Mouse (Mus musculus) WW6 (cell line): ENCODE measurements around the gene Lyrm1.

Experiments used
- DNase-seq: peaks from one replicate; pipeline ENCODE4 v3.0.0-alpha.2; 2013; ENCODE audit warnings: low read depth, low spot score

Gene Lyrm1

DNA sequence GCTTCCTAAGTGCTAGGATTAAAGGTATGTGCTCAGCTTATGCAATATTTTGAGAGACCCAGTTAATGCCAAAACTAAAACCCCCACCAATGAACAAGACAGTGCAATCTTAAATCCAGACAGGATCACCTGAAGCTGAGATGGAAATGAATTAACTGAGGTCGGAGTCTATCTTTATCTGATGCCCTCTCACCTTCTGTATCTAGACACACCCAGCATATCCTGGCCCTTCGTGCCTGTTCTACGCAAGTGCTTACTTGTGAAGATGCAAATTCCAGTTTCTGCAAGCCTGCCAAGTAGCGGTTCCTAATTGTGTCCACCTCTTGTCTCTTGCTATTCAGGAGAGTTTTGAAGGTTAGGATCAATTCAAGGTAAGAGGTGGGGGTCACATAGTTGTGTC, 69.5 kb downstream of the Lyrm1 start:
- no peak for DNase-seq

DNA sequence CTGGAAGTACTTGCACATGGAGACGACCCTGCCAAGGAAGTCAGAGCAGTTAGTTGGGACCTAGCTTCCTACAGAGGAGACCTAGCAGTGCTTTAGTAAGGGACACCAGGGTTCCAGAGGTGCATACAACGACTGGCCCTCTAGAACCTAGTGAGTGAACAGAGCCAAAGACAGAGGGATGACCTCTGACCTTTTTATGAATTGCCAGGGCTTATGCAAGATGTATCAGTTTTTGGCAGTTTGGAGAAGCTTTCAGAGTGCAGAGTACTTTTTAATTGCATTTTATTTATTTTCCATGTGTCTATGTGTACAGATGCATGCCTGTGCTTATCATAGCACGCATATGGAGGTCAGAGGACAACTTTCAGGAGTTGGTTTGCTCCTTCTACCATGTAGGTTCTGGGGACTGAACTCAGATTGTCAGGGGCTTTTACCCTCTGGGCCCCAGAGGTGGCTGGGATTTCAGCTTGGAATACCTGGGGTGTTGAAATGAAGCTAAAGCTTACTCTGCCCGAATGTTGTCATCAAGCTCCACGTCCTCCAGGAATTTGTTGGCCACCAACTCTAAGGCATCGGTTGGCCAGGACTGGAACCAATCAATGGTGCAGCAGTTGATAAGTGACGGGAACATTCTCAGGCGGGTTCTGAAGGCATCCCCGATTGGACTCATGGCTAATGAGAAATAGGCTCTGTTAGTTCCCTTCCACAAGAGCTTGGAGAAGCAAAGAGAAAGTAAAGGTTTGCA, 70.2 kb downstream of the Lyrm1 start:
- no peak for DNase-seq

DNA sequence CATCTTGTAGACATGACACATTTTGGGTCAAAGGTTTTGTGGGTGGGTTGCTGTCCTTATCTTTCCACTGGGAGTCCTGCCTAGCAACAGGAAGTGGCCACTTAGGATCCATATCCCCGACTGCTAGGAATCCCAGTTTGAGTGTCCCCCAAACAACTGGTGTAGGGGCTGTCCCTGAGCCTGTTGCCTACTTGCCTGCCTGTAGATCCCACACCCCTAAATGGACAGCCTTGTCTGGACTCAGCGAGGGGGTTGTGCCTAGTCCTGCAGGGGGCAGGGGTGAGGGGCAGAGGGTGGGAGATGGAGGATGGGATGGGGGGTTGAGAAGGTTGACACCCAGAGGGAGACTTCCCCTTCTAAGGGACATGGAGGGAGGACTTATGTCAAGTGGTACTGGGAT, 73.7 kb downstream of the Lyrm1 start:
- no peak for DNase-seq

DNA sequence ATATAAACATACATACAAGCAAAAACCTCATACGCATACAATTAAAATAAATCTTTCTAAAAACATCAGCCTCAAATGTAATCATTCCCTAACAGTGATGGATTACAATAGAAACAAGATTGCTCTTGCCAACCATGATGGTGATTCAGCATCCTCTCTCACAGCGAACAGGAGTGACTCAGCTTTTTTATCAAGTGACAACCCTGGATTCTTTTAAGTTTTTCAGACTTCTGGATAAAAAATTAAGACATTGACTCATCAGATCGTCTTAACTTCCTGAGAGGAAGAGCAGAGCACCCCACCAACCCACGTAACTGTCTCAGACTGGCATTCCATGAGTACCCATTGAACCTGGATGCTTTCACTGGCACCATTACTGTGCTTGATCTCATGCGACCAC, 78.6 kb downstream of the Lyrm1 start:
- DNase-seq: no peak

DNA sequence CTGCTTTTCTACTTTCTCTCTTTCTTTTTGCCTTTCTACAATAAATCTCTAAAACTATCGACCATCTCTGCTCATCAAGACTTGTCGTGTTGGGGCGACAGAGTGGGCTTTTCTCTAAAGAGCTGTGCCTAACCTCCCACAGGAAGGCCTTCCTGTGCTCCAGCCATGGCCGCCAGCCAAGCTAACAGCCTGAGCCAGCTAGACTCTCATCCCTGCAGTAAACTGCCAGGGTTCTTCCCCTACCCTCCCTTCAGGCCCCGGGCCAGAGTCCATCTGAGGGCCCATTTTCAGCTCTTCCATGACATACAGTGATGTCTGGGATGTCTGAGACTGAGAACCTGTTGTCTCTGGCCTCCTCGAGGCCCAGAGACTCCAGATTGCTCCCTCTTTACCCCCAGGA, 80.6 kb downstream of the Lyrm1 start:
- DNase-seq: no peak

DNA sequence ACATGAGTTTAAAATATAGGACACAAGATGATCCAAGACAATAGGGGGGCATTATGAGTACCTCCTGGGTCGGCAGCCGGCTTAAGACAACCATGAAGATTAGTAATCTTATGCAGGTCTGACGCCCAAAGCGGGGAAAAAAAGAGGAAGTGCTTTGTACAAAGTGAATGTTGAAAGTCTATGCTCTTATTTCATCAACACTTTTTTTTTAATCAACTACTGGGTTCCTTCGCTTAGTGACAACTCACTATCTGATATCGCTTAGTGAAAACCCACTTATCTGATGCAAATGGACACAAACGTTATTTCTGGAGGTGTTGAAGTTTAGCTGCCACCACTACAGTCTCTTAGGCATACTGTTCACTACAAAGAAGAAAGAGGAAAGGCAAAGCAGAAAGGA, 81.9 kb downstream of the Lyrm1 start:
- no peak for DNase-seq

DNA sequence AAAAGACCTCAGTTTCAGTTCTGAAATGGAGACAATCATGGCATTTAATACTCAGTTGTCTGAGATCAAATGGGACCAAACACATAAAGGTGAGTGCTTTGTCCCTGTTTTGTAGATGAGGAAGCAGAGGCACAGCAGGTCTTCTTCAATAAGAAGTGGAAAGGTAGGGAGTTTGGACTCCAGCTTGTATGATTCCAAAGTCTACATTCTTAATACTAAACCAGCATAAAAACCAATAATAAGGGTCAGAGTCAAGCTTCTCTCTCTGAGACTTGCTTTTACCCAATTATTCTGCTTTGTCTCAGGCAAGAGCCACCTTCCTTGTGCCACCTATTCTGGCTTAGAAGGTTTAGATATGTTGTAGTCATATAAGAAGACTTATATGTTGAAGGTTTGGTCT, 82.9 kb downstream of the Lyrm1 start:
- DNase-seq: no peak

DNA sequence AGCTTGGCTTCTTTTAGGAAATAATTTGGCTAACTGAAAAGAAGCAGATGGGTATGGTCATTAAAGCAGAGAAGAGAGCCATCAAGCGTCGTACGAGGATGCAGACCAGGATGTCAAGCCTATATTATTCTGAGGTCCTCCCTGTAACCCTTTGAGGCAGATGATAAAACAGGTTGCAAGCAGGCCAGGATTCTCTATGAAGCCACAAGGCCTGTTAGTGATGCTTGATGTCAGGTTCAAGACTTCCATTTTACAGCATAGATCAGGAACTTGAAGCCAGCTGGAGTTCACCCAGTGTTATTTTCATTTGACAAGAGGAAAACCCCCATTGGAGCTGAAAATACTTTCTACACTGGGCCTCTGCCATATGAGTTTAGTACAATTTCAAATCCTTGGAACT, 84.5 kb downstream of the Lyrm1 start:
- DNase-seq: no peak

DNA sequence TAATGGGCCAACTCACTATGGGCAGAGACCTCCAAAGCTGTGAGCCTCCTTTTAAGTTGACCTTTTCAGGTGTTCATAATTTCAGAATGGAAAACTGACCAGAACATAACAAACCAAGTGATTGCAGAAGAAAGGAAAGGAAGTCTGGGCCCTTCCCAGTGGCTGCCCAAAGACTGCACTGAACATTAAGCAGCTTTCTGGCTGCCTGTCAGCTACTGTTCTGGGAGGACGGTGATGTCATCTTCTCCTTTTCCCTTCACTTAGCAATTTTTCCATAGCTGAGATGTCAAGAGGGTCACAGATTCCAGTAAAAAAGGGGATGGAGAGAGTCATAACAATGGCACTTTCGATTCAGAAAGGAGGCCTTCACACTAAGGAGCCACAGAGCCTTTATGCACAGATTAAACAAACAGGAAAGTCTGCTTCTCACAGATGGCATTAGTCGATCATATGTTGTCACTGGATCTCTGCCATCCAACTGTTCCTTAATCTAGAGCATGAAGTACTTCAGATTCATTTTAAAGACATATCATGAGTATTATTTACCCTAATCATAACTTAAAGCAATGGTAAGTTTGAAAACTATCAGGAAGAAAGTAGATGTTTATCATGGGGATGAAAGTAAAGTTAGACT, 89.7 kb downstream of the Lyrm1 start:
- no peak for DNase-seq

DNA sequence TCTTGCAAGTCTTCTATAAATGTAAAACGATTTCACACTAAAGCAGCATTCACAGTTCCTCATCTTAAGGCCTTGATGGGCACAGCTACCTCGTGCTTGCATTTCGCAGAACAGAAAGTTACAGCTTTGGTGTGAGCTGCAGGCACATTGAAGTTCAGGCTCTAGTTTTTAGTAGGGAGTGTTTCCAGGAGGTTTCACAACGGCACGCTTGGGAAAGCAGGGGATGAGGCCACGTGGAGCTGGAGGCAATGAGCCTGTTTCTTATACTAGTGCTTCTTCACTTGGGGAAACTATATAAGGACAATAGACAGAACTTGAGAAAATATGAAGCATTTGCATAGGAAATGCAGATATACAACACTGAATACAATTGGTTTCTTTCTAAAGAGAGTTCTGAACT, 101.4 kb downstream of the Lyrm1 start:
- no peak for DNase-seq
